Mouse (Mus musculus) gastrocnemius, adult 8-10 months (tissue): ENCODE measurements around the gene Tmcc2. TPM values are rescaled to one million over a fixed set of nuclear protein-coding genes. Genes with fewer than 3 reads are reported as not detected.
"Not testable (repeated sequence)": the region's sequence is repeated elsewhere in the genome, so short reads cannot be mapped to it uniquely, and the experiment has no call there.

Experiments used
- DNase-seq, 2 experiments: peaks; one replicate each; pipeline ENCODE4 v3.0.0; 2022; ENCODE audit warnings: low spot score in 2 of 2
- total RNA-seq, 4 experiments: library from RNA; stranded (reverse); gene quantifications; 2 replicates each; pipeline ENCODE4 v1.2.4; 2022

Gene Tmcc2
- total RNA-seq, 4 experiments from 2014 or later = 38.8 to 60.0 (median 49.4) TPM

DNA sequence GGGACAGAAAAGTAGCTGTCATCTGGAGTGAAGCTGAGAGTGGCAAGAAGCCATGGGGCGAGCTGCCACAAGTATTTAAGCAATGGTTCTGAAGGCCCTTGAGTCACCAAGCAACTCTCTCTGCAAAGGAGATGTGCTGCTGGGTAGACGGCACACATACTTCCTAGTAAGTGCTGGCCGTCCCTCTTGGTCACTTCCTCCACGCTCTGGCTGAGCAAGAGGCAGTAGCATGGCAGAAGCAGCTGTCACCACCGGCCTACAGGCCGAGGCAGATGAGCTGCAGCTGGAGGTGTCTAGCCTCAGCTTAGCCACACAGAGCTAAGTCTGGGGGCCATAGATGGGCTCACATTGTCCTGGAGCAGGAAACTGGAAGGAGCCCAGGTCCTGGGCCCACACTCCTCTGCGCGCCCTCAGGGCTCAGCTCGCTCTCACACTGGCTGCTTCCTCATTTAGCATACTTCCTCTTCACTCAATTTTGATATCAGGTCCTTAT is 20.4 kb downstream of the Tmcc2 start:
- no peak for DNase-seq

DNA sequence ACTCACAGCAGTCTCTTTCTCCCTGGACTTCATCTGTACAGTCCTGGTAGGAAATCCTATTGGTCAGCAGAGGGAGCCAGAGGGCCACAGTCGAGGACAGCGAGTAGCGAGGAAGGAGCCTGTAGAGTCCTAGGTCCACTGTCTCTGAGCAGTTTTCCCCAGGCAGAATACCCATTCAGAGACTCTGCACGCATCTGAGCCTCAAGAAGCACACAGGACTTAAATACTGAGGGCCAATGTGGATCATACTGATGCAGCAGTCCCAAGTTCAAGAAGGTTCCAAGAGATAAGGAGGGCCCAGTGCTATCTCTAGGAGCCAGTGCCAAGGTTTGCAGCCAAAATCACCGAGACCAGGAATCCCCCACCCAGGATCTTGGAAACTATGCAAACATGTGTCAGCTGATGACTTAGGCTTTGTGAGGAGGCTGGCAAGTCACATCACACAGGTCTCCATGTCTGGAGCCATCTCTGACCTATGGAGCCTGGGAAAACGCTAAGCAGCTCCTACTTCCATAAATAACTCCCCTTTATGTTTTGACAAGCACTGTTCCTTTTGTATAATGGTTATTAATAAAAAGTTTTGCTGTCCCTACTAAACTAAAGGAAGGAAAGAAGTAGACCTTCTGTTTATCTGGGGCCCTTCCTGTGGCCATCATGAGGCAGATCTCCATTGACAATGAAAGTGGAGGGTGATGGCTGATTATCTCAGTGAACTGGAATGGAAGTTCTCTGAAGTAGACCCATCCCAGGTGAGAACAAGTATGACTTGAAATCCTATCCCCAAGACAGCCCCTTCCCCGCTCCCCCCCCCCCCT is 23.2 kb downstream of the Tmcc2 start:
- peak; percentile 75 to 77 for DNase-seq

DNA sequence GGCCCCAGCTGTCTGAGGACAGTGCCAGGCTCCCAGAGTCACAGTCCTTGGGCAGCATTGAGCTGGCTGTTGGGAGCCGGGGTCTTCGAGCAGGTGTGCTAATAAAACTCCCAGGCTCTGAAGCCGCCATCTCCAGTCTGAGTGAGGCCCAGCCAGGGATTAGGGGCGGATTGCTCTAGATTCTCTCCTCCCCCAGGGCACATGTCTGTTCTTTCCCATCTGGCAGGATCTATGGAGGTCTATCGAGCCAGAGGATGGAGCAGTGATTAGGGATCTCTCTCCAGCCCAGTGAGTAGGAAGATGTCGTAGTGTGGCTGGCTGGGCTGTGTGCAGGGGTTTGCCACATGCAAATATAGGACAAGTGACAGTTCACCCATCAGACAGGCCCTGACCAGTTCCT is 24.1 kb downstream of the Tmcc2 start:
- no peak for DNase-seq

DNA sequence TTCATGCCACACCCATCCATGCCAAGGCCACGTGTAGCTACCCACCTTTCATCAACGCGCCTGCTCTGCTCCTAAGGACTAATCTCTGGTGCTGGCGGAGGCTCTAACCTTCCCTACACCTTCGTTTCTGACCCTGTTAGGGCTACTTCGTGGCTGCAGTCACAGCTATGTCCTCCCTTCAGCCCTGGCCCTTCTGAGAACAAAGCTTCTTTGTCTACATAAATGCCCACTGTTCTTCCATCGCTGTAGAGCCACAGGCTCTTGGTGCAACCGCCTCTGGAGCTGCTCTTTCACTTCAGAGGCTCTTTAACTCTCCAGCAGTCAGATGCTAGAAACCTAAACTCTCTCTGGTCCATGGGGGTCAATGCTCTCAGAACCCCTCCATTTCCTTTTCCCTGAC is 24.8 kb downstream of the Tmcc2 start:
- no peak for DNase-seq

DNA sequence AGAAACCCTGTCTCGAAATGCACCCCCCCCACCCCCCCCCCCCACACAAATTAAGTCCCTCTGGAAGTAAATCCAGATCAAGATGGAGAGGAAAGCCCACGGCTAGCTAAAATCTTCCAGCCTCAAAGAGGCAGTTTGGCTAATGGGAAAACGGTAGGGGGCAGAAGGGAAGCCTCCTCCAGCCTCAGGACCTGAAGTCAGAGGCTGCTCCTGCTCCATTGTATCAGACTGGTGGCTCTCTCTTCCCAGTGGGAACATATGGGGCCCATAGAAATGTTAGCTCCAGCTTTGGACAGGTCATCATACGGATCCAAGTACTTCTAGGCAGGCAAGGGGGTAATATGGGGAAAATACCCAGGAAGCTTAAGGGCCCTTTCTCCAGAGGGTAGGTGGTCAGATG is 25.4 kb downstream of the Tmcc2 start:
- DNase-seq = no peak

DNA sequence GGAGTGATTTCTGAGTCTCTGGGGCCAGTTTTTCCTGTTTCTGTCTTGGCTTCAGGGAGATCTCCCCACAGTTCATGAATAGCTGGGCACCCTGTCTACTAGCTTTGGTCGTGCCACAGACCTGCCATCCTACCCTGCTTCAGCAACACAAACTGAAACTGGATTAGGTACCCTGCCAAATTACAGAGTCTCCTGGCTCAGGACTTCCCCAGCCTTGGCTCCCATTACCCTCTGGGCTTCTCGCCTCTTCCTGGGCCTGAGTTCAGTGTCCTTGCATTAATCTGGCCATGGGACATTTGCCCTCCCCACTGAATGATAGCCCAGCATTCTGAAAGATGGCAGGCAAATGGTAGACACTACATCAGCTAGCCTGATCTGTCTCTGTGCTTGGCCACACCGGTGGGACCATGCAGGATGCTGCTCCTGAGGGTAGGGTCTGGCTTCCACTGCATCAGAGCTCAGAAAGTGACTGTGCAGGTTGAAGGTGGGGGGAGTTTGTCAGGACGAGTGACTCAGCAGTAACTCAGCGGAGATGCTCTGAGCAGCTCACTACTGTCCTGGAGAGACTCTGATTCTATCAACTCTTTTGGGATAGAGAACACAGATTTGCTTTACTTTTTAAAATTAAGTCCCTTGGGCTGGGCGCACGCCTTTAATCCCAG is 26.1 kb downstream of the Tmcc2 start:
- DNase-seq = peak; percentile 63 to 73

DNA sequence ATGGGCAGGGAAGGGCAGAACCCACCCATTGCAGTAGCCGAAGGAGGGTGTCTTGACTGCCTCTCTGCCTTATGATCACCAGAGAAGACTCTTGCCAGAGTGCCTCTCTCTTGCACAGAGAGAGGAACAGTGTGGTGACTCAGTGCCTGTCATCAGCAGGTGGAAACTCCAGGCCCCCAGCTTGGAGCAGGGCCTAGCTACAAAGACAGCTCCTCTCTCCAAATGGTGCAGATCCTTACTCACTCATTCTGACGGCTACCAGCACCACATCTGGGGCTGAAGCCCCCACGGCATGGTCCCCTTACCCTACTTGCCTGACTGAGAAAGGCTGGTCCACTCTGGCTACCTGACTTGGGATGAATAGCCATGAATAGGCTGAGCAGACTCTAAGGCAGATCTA is 26.7 kb downstream of the Tmcc2 start:
- no peak for DNase-seq

DNA sequence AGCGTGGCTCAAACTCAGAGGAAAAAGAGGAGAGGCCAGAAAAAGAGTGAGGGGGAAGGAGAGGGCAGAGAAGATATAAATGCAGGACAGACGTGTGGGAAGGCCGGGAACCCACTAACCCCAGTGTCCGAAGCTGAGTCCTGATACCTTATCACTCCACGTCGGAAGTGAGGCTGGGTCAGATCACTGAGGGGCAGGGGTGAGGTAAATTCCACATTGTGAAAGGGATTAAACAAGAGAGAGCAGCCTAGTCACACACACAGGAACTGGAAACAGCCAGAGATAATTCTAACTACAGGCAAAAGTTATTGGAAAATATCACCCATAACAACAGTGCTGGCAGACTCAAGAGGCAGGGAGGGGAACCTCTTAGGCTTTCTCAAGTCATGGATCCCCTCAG is 29.1 kb downstream of the Tmcc2 start:
- no peak for DNase-seq

DNA sequence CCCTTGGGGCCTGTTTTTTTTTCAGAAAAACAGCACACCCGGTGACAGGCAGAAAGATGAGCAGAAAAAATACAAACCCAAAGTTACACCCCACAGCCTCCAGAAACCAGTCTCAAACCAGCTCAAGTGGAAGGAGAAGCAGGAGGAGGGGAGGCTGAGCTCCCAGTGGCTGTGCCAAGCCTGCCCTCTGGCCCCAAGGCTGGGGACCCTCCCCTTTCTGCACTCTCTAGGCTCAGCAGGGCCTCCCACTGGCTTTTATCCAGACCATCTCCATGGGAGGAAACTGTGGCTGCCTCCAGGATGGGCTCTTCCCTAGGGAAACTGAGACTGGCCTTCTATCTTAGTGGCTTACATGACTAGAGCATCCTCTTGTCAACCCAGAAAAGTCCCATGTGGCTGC is 34.2 kb downstream of the Tmcc2 start:
- DNase-seq = no peak

DNA sequence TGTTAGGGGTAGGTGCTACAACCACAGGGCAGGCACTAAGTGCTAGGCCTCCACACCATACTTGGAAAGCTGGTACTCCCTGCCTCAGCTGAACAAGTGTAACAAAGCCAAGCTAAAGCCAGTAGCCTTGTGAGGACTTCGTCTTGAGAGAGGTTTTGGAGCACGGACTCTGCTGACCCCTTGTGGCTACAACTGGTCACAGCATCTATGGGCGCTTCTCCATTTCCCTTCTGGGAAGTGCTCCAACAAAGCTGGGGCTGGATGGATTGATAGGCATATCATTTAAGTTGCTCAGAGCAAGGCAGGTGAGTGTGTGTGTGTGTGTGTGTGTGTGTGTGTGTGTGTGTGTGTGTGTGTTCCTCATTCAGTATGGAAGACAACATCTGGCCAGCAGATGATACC is 35.2 kb downstream of the Tmcc2 start:
- DNase-seq = peak; percentile 84 to 85

DNA sequence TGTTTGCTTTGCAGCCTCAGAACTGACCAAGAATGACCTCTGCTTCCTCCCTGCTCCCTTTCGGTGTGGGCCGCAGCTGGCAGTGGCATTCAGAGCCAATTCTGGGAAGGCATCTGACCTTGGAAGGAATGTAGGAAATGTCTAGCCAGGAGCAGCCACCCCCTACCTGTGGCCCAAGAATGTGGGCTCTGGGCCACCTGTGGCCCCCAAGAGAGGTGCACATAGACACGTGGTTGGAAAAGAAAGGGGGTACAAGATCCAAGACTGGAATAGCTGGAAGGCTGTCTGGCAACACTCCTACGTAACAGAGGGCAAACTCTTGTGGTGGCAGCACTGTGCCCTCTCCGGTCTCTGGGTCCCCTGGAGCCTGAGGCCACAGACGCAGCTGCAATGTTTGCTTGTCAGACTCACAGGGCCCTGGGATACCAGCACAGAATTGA is 35.9 kb downstream of the Tmcc2 start:
- no peak for DNase-seq

DNA sequence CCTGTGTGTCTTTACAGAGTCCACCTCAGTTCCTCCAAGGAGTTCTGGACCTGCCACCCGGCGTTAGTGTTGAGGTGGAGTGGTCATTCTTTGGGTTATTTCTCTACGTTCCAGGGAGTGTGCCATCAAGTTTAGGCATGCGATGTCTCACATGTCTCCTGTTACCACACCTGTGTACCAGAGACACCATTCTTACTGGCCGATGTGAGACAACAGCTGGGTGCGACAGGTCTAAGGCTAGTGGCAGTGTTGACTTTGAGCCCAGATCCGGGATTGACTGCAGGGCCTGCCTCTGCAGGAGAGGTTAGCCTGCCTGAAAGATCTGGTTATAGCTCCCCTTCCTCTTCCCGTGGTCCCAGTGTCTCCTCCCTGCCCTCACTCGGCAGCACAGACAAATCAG is 36.8 kb downstream of the Tmcc2 start:
- no peak for DNase-seq

DNA sequence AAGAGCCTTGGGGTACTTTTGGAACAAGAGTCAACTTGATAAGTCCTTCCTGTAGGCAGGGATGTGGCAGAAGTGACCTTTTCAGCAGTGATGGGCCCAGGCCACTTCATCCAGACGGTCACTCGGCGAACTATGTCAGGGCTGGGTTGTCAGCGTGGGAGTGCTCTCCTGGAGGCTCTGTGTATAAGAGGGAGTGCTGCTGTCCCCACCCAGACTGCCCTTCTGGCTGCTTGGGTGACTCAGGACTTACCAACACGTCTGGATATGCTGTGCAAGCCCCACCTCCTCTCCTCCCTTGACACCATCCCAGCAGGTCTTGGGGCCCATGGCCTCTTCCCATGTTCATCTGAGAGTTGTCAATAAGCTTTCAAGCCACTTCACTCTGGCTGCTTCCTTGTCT is 37.7 kb downstream of the Tmcc2 start:
- no peak for DNase-seq

DNA sequence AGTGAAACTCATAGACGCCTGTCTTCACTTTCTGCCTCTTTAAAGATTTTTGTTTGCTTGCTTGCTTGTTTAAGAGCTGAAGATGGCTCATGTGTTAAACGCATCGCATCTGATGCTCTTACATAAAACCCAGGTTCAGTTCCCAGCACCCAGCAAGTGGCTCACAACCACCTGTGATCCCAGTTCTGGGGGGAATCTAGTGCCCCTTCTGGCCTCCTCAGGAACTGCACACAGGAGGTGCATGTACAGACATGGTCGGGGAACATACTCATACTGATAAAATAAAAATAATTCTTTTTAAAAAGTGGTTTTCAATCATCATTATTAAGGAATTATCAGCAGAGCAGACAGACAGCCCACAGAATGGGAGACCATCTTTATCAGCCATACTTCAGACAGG is 40.0 kb downstream of the Tmcc2 start:
- DNase-seq = no peak

DNA sequence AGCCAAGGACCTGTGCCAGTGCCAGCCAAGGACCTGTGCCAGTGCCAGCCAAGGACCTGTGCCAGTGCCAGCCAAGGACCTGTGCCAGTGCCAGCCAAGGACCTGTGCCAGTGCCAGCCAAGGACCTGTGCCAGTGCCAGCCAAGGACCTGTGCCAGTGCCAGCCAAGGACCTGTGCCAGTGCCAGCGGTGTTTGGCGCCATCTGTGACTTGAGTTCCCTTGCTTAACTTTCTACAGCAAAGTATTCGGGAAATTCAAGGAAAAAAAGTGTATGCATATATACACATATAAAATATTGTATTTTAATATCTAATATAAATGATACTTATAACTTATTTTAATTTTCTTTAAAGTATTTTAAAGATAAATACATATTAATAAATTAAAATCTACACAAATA is 41.5 kb downstream of the Tmcc2 start:
- DNase-seq = not testable (repeated sequence)

DNA sequence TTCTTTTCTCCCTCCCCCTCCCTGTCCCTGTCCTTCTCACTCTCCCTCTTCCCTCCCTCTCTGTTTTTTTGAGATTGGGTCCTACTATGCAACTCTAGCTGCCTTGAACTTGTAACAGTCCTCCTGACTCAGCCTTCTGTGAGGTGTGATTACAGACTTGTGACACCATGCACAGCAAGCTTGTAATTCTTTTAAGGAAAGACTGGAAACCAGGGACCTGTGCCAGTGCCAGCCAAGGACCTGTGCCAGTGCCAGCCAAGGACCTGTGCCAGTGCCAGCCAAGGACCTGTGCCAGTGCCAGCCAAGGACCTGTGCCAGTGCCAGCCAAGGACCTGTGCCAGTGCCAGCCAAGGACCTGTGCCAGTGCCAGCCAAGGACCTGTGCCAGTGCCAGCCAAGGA is 42.0 kb downstream of the Tmcc2 start:
- DNase-seq = not testable (repeated sequence)

DNA sequence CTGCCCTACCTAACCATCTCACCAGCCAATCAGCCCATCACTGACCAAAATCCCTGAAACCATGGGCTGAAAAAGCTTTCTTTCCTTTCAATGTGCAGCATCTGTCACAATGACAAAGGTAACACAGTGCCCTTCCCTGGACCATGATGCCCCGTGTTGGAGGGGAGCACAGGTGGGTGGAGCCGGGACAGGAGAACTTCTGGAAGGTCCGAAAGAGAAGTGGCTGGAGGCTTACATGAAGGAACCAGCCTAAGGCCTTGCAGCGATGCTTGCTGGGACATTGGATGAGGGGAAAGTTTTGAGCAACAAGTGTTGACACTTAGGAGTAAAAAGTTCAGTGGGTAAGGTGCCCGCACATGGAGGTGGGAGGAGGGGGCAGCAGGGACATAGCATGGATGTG is 42.7 kb downstream of the Tmcc2 start:
- DNase-seq = no peak

DNA sequence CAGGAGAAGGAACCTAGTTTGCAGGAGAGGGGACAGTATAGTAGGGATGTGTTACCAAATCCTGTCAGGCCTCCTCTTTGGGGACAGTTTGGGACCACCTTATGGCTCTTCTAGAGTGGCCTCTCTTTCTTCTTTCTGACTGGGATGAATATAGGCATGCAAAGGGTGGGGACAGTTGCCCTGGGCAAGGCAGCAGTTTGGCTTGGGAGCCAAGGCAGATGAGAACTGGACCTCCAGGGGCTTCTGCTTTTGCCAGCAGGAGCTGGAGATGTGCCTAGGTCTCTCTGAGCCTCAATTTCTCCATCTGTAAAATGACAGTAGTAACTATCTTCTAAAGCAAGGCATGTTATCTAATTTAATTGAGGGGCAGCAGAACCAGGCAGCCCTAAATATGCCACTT is 44.1 kb downstream of the Tmcc2 start:
- no peak for DNase-seq

DNA sequence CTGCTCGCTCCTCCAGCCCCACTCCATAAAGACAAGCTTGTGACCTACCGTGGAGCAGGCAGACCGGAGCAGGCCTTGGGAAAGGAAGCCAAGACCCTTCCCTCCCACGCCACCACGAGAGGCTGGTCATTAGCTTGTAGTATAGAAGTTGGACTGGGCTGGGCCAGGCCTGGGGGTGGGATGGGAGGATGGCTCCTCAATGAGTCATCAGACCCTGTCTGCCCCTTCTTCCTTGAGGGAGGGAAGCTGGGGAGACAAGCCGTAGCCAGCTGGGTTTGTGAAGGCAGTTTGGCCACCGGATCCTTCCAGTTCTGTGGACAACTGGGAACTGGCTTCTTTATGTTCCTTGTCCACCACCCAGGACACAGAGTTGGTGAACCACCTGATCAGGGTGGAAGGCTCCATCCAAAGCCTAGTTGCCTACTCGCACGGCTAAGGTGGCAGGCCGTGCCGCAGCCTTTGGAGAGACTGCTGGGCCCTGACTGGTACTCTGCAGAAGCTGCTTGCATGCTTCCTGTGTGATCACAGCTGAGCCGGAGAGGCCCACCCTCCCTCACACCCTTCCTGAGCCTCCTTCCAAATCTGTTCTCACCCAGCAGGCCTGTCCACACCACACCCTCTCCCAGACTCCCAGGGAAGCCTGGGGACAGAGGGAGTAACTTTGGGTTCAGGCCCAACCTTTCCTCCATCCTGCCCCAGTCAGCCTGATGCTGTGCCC is 44.8 kb downstream of the Tmcc2 start:
- peak; percentile 50 to 52 for DNase-seq

DNA sequence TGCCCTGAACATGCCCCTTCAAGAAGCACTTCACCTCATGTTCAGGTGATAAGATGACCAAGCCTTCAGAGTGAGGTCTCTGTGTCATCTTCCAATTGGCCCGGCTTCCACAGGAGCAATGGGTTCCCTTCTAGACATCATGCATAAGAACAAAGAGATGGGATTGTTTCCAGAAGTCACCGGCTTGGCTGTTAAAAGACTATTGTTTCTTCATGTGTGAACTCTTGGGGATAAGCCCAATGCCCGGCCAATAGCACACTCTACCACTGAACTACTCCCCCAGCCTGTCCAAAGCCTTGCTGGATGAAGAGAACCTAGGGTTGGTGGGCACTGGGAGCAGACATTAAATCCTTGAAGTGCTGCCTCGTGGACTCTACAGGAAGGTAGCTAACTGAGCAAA is 45.6 kb downstream of the Tmcc2 start:
- DNase-seq = no peak

DNA sequence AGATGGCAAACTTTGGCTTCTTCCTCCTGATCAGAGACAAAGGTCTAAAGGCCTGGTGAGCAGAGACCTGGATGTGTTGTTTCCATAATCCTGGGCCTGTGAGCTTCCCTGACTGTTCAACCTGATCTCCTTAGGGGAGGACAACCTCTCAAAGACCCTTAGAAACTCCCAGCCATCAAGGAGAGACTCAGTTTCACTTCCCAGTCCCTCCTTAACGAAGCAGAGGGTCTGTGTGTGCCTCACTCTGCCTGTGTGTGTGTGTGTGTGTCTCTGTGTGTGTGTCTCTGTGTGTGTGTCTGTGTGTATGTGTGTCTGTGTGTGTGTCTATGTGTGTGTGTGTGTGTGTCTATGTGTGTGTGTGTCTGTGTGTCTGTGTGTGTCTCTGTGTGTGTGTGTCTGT is 47.4 kb downstream of the Tmcc2 start:
- no peak for DNase-seq

DNA sequence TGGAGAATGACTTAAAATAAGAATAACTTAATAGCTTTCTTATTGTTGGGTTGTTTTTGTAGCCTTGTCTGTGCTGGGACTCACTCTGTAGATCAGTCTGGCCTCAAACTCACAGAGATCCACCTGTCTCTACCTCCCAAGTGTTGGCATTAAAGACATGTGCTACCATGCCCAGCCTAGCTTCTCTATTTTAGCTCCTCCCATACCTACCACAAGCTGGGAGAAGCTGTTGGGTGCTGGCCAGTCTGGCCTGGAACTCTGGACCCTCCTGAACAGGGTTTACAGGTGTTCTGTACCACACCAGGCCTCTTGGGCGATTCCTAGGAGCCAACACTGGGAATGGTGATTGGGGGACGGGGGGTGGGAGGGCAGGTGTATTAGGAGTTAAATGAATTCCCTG is 47.9 kb downstream of the Tmcc2 start:
- DNase-seq = no peak
